Comparison of ENCODE assay signal across 15 mouse cellular contexts in the genomic region with DNA sequence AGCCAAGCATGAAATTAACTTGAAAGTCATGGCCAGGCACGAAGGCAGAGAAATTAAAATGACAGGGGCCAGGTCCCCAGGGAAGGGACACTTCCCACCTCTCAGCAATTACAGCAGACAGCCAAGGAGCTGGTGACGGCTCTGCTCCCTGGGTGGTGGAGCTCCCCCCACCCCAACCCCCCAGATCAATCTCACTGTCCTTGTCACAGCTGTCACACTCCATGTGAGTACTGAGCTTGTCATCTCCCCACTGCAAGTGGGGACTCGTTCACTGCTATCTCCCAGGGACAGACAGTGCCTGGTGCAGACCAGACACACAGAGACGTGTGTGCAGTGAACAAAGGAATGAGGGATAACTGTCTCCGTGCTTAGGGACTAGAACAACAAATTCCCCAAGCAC.
DNase-seq lines count a peak whose midpoint lies in the region; ATAC-seq lines count a peak whose summit lies in the region.
"Had no signal": no experiment of that assay in that cellular context is flagged by ENCODE, and none has a peak within 500 bp of the region (broad histone marks: within the 10 kb centered on the region; RNA-seq: fewer than 3 reads in every experiment).

No protein-coding gene starts in this region.

- no peak for DNase-seq in kidney, adult 9 months
- no peak for DNase-seq in adrenal gland, postnatal 4 days (ENCODE audit: low spot score in 2 of 2)
- no peak for DNase-seq in thymus, postnatal 4 days
- no peak for DNase-seq in cerebellum, adult 9-11 months
- DNase-seq: adrenal gland, adult 2 months; cerebellum, adult 2 months; gastrocnemius, postnatal 14 days; kidney, postnatal 25 days; lung, adult 2 months had no signal

- no peaks in the 10 kb centered on the region for H3K27me3 ChIP-seq in kidney, embryonic 16.5 days (ENCODE audit: insufficient read depth, low read length)
- H3K27me3 ChIP-seq in forebrain, embryonic 13.5 days = no peaks in the 10 kb centered on the region
- H3K27me3 ChIP-seq in liver, embryonic 15.5 days = no peaks in the 10 kb centered on the region
- H3K27me3 ChIP-seq in neural tube, embryonic 14.5 days (ENCODE audit: control insufficient read depth, insufficient read depth, low read length) = no peaks in the 10 kb centered on the region
- H3K27me3 ChIP-seq: embryonic facial prominence, embryonic 15.5 days; Patski had no signal

- ATAC-seq in kidney, embryonic 16.5 days (ENCODE audit: low FRiP score, low TSS enrichment) = 0 out of 2 replicates have a peak, but pooled peaks have one; percentile 7
- ATAC-seq in forebrain, embryonic 13.5 days = peak; percentile 73
- ATAC-seq in liver, embryonic 15.5 days (ENCODE audit: insufficient read depth) = peak; percentile 31
- ATAC-seq in neural tube, embryonic 14.5 days (ENCODE audit: low read depth) = peak; percentile 47; the same call in 1 of the 2 replicates
- ATAC-seq: Patski had no signal

- H3K4me2 ChIP-seq in kidney, embryonic 16.5 days (replicated peaks; ENCODE audit: low read depth, low read length) = no peak overlapping the region
- no peak overlapping the region for H3K4me2 ChIP-seq in forebrain, embryonic 13.5 days
- no peak overlapping the region for H3K4me2 ChIP-seq in liver, embryonic 15.5 days
- no peak overlapping the region for H3K4me2 ChIP-seq in neural tube, embryonic 14.5 days (ENCODE audit: low read depth, low read length)
- H3K4me2 ChIP-seq: embryonic facial prominence, embryonic 15.5 days had no signal

- H3K36me3 ChIP-seq in kidney, embryonic 16.5 days (ENCODE audit: insufficient read depth, low read length) = peaks cover 54% of the 10 kb centered on the region
- peaks cover 92% of the 10 kb centered on the region for H3K36me3 ChIP-seq in forebrain, embryonic 13.5 days (ENCODE audit: poor library complexity, severe bottlenecking)
- H3K36me3 ChIP-seq in liver, embryonic 15.5 days (replicated peaks) = peaks cover 55% of the 10 kb centered on the region
- H3K36me3 ChIP-seq in neural tube, embryonic 14.5 days (ENCODE audit: control insufficient read depth, insufficient read depth, low read length) = peaks cover 27% of the 10 kb centered on the region

- 30% methylated on average over 5 of the region's 5 CpGs for WGBS in kidney, embryonic 16.5 days
- WGBS in forebrain, embryonic 13.5 days = 51% methylated on average over 5 of the region's 5 CpGs
- 38% methylated on average over 5 of the region's 5 CpGs for WGBS in liver, embryonic 15.5 days (ENCODE audit: insufficient replicate concordance)
- WGBS in neural tube, embryonic 14.5 days = 32% methylated on average over 5 of the region's 5 CpGs

- no peak overlapping the region for H3K9ac ChIP-seq in kidney, embryonic 16.5 days (replicated peaks; ENCODE audit: low read length)
- H3K9ac ChIP-seq in forebrain, embryonic 13.5 days = no peak overlapping the region
- H3K9ac ChIP-seq in liver, embryonic 15.5 days = no peak overlapping the region
- 0 out of 2 replicates have a peak overlapping the region, but pooled peaks have one; percentile 7 for H3K9ac ChIP-seq in neural tube, embryonic 14.5 days (replicated peaks; ENCODE audit: low read depth, low read length)
- H3K9ac ChIP-seq: embryonic facial prominence, embryonic 15.5 days had no signal

- peaks cover 16% of the 10 kb centered on the region for H3K9me3 ChIP-seq in kidney, embryonic 16.5 days (ENCODE audit: low read length)
- H3K9me3 ChIP-seq in forebrain, embryonic 13.5 days (replicated peaks) = peaks cover 13% of the 10 kb centered on the region; the same call in 1 of the 2 replicates
- no peaks in the 10 kb centered on the region for H3K9me3 ChIP-seq in liver, embryonic 15.5 days (replicated peaks)
- no peaks in the 10 kb centered on the region for H3K9me3 ChIP-seq in neural tube, embryonic 14.5 days (ENCODE audit: control insufficient read depth, low read length)

- H3K4me1 ChIP-seq in kidney, embryonic 16.5 days (ENCODE audit: insufficient read depth, low read length) = peaks cover 31% of the 10 kb centered on the region
- peaks cover 10% of the 10 kb centered on the region; the same call in 1 of the 2 replicates for H3K4me1 ChIP-seq in forebrain, embryonic 13.5 days
- no peaks in the 10 kb centered on the region for H3K4me1 ChIP-seq in liver, embryonic 15.5 days (replicated peaks)
- H3K4me1 ChIP-seq in neural tube, embryonic 14.5 days (ENCODE audit: control insufficient read depth, insufficient read depth, low read length) = peaks cover 21% of the 10 kb centered on the region

- H3K4me3 ChIP-seq in kidney, embryonic 16.5 days (ENCODE audit: low read length) = no peak overlapping the region
- no peak overlapping the region for H3K4me3 ChIP-seq in forebrain, embryonic 13.5 days
- H3K4me3 ChIP-seq in liver, embryonic 15.5 days (replicated peaks) = no peak overlapping the region
- no peak overlapping the region for H3K4me3 ChIP-seq in neural tube, embryonic 14.5 days (ENCODE audit: low read depth, low read length)
- H3K4me3 ChIP-seq: embryonic facial prominence, embryonic 15.5 days had no signal

- peak overlapping the region; percentile 14; the same call in 1 of the 2 replicates for H3K27ac ChIP-seq in kidney, embryonic 16.5 days (ENCODE audit: low read length)
- H3K27ac ChIP-seq in forebrain, embryonic 13.5 days = peak overlapping the region; percentile 76
- no peak overlapping the region for H3K27ac ChIP-seq in liver, embryonic 15.5 days (replicated peaks)
- peak overlapping the region; percentile 67 for H3K27ac ChIP-seq in neural tube, embryonic 14.5 days (ENCODE audit: low read depth, low read length)
- H3K27ac ChIP-seq: embryonic facial prominence, embryonic 15.5 days had no signal

Comparison
In these comparisons a context has a peak if more than half of its experiments do, and no peak if none do; other contexts are left out.
1. ATAC-seq: peak in every context shown above with its lines; median percentile 73 in forebrain, embryonic 13.5 days; 47 in neural tube, embryonic 14.5 days; 31 in liver, embryonic 15.5 days; 7 in kidney, embryonic 16.5 days.